Mouse (Mus musculus): ENCODE measurements around the gene Abcb10.

DNA sequence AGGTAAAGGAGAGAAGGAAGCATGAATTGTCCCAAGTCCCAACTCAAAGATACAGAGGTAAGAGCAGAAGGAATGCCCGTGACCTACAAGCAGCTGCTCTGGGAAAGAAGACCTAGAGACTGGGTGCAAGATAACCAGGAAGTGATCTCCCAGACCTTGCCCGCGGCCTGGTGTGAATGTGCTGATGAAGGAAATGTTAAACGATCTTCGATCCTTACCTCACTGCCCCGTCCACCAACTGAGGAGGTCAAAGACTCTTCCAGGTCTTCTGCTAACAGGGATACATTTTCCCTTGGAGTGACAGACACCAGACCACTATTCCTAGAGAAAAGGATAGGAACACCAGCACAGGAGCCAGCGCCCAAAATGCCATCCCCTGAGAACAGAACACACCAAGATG is 53.9 kb downstream of the Abcb10 start:
- TF ChIP-seq POLR2A (IDR thresholded peaks at IDR 0.05; ENCODE audit: extremely low read depth, insufficient read depth, low read length) (no peak), CTCF (IDR thresholded peaks at IDR 0.05; ENCODE audit: extremely low read depth, insufficient read depth, low read length) (no peak)

Data from cortical plate, adult 2 months (tissue).